Mouse (Mus musculus) G1E (cell line): ENCODE results near the gene Glra4. TPM values are rescaled to one million over a fixed set of nuclear protein-coding genes. Genes with fewer than 3 reads are reported as not detected.
"Not testable (repeated sequence)": the region's sequence is repeated elsewhere in the genome, so short reads cannot be mapped to it uniquely, and the experiment has no call there.

Experiments
- ATAC-seq: 2 replicates; pipeline ENCODE4 v1.8.0; 2016; ENCODE audit warnings: mild to moderate bottlenecking; ENCODE audit not compliant: insufficient number of reproducible peaks, poor library complexity, low FRiP score, severe bottlenecking; ENCODE audit errors: extremely low read depth
- DNase-seq: peaks from one replicate; pipeline ENCODE4 v3.0.0; 2012; ENCODE audit warnings: low spot score
- H3K27me3 ChIP-seq: 2 replicates; pipeline ENCODE4 v1.6.1; 2012; ENCODE audit warnings: mild to moderate bottlenecking, low read length, inconsistent platforms; ENCODE audit not compliant: insufficient read depth
- H3K36me3 ChIP-seq: replicated peaks from 2 replicates; pipeline ENCODE3; 2012; ENCODE audit warnings: mild to moderate bottlenecking, inconsistent platforms
- H3K4me1 ChIP-seq: 2 replicates; pipeline ENCODE4 v1.6.1; 2012; ENCODE audit warnings: low read depth, low read length, inconsistent platforms, mixed read lengths; ENCODE audit not compliant: insufficient read depth
- H3K4me3 ChIP-seq: 2 replicates; pipeline ENCODE4 v1.5.1; 2012; ENCODE audit warnings: low read depth, mild to moderate bottlenecking, inconsistent platforms, low read length, moderate library complexity, mixed read lengths
- H3K9me3 ChIP-seq: replicated peaks from 2 replicates; pipeline ENCODE4 v1.6.1; 2012; ENCODE audit warnings: inconsistent platforms
- CTCF ChIP-seq: IDR thresholded peaks from 2 replicates; pipeline ENCODE4 v1.5.1; 2012; ENCODE audit warnings: low read depth, low read length, inconsistent platforms, mixed read lengths
- GATA1 ChIP-seq: IDR thresholded peaks from 2 replicates; pipeline ENCODE4 v1.6.1; 2012; ENCODE audit warnings: borderline replicate concordance, low read length, inconsistent platforms, mixed read lengths
- GATA2 ChIP-seq: IDR thresholded peaks from 2 replicates; pipeline ENCODE4 v1.6.1; 2012; ENCODE audit warnings: low read depth, low read length, inconsistent platforms, borderline replicate concordance
- POLR2AphosphoS5 ChIP-seq: IDR thresholded peaks from 2 replicates; pipeline ENCODE4 v1.6.1; 2012; ENCODE audit warnings: low read depth, low read length, inconsistent platforms; ENCODE audit not compliant: insufficient replicate concordance
- TAL1 ChIP-seq: conservative IDR thresholded peaks from 2 replicates; pipeline ENCODE4 v1.6.1; 2012; ENCODE audit warnings: low read depth, low read length, inconsistent platforms, mixed read lengths
- polyA plus RNA-seq: library from polyadenylated mRNA; stranded (reverse); fragments of >175 nt; gene quantifications from 2 replicates; pipeline ENCODE4 v1.2.3, GENCODE M21; 2012
- total RNA-seq, 2 experiments: library from RNA; stranded (forward) in 1 of 2; stranded (reverse) in 1 of 2; fragments of 200-1000 nt in 1 of 2; fragments of >200 nt in 1 of 2; fragmentation: Nextera tagmentation in 1 of 2; gene quantifications; 2 replicates each; pipeline ENCODE4 v1.2.3; 2014 to 2017

The Glra4 gene
- total and polyA plus RNA-seq, 3 experiments, result not detected

DNA sequence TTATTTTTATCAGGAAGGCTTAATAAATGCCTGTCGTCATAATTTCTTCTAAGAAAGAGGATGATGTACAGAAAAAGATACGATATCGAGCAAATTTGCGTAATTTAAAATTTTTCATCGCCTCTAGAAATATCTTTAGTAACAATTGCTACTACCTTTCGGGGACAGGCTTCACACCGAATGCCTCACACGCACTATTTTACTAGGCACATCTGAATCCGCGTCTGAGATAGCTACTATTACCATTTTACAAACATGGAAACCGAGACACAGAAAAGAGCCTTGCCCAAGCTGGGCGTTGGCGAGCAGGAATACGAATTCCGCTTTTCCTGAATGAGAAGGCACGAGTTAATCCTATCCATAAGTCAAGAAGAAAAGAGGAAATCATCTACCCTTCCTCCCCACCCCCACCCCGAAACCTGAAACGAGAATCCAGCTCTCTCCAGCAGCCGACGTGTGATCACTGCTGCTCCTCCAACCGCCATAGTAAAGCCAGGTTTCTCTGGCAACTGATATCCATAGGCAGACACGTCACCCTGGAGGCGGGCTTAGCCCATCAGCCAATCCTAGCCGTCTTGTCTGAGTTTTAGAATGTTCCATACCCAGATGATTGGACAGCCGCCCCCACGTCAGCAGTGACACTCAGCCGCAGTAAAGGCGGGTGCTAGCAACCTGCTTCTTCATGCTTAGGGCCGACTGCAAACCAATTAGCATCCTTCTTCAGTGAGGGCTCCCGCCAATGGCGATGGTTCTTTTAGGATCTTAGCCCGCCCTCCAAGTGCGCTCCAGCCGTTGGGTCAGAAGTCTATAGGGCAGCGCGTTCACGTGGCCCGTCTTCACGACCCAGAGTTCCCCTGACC lies 38.9 kb downstream of the Glra4 start:
- Histone ChIP-seq H3K36me3 (peaks cover 10% of the 10 kb centered on the region), H3K27me3 (no peaks in the 10 kb centered on the region), H3K9me3 (no peaks in the 10 kb centered on the region), H3K4me3 (peak overlapping the region; percentile 74), H3K4me1 (peaks cover 7% of the 10 kb centered on the region; the same call in 1 of the 2 replicates)
- ATAC-seq, result peak; percentile 88
- no peak for TF ChIP-seq CTCF
- TF ChIP-seq POLR2AphosphoS5, result no peak
- no peak for TF ChIP-seq GATA1
- no peak for TF ChIP-seq TAL1
- TF ChIP-seq GATA2, result no peak
- DNase-seq, result peak; percentile 68

- TF ChIP-seq GATA1 (no peak), GATA2 (no peak), TAL1 (no peak), POLR2AphosphoS5 (no peak), CTCF (no peak)
- H3K9me3 ChIP-seq, result no peaks in the 10 kb centered on the region
- DNase-seq, result no peak
Observed at GRCm38 (mm10) chrX:136740087-136740790, 39.7 kb downstream of the Glra4 start.

DNA sequence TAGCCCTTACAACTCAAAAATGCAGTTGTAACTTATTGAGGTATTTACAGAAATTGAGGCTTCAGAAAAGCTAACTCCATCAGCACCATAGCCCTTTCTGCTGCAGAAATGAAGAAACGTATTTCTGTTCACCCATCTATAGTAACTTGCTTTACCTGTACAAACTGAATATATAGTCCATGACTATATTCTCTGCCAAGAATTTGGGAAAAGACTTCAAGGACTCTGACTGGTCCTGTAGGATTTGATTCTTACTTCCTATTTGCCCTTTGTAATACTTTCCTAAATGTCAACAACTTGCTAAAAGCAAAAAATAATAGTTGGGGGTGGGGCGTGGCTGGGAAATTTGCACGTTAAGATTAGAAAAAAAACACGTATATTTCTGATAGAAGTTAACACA lies 47.9 kb downstream of the Glra4 start:
- TF ChIP-seq GATA2 (no peak), GATA1 (no peak), CTCF (no peak), POLR2AphosphoS5 (no peak), TAL1 (no peak)
- Histone ChIP-seq H3K4me3 (no peak overlapping the region), H3K9me3 (no peaks in the 10 kb centered on the region), H3K27me3 (no peaks in the 10 kb centered on the region), H3K4me1 (no peaks in the 10 kb centered on the region), H3K36me3 (peaks cover 14% of the 10 kb centered on the region)
- ATAC-seq, result no peak
- no peak for DNase-seq

More at GRCm38 (mm10) chrX:136740087-136740790, 39.7 kb downstream of the Glra4 start:
- Histone ChIP-seq H3K36me3 (peaks cover 14% of the 10 kb centered on the region), H3K27me3 (no peaks in the 10 kb centered on the region), H3K4me3 (peak overlapping the region; percentile 74), H3K4me1 (peaks cover 7% of the 10 kb centered on the region; the same call in 1 of the 2 replicates)
- no peak for ATAC-seq

DNA sequence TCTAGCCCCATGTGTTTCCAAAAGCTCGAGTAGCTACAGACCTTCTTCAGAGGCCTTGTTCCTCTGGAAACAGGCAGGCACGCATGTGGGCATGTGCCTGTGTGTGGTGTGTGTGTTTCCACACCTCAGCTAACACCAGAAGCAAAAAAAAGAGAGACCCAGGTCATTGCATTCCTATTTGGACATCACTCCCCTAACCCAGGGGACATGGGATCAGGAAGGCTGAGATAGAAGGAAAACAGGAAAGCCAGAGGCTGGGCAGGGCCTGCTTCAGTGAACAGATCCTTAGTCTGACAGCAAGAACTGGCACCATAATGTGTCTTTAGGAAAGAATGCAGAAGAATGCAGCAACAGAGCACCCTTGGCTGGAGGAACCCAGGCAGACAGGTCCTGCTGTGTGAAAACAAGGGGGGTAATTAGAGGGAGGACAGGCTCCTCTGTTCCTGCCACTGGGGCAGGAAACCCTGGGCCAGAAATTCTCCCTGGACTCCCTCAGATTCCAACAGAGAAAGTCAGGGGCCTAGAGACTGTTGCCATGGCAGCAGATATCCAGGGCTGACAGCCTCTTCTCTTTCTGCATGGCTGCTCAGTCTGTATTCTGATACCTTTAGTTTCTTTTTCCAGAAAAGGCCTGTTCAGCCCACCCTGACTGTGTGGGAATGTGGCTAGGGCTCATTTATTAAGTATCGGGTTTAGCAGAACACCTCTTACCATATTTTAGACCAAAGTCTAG lies 65.0 kb downstream of the Glra4 start:
- ATAC-seq, H3K9me3 ChIP-seq, H3K27me3 ChIP-seq, H3K4me1 ChIP-seq, H3K4me3 ChIP-seq, H3K36me3 ChIP-seq, DNase-seq: not testable (repeated sequence)

DNA sequence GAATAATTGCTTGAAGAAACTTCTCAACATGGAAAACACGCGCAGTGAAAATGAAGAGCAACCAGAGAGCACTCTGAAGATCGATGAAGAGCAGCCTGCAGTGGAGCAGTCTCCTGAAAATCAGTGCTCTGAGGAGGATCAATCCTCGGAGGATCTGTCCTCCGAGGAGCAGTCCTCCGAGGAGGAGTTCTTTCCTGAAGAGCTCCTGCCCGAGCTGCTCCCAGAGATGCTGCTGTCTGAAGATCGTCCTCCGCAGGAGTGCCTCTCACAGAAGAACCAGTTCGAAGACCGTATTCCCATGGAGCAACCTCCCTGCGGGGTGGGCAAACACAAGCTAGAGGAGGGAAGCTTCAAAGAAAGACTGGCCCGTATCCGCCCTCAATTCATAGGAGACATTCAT lies 71.2 kb downstream of the Glra4 start:
- Histone ChIP-seq H3K27me3 (peaks cover 3% of the 10 kb centered on the region; the same call in 1 of the 2 replicates), H3K9me3 (no peaks in the 10 kb centered on the region), H3K4me3 (no peak overlapping the region), H3K4me1 (no peaks in the 10 kb centered on the region; the same call in 1 of the 2 replicates), H3K36me3 (no peaks in the 10 kb centered on the region)
- ATAC-seq, result no peak
- no peak for DNase-seq
- TF ChIP-seq GATA1 (no peak), TAL1 (no peak), CTCF (no peak), GATA2 (no peak)

DNA sequence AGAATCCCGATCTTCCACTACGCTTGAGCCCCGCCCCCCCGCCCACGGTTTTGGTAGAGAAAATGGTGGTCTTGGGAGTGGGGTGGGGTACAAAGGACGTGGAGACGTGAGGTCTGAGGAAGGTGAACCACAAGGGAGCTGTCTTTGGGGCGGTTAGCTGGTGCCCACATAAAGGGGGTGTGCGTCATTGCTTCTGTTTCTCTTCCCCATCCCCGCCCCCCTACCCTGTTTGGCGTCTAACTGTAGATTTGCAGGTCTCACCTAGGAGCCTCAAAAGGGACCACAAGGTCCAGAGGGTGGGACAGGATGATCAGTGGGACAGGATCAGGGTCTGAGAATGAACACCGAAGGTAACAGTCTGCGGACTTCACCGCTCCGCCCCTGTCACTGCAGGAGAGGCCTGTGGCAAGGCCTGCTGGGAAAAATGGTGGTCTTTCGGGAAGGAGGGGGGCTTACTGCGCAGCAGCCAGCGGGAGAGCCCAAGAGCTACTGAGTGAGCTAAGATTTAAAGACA lies 71.7 kb downstream of the Glra4 start:
- peaks cover 3% of the 10 kb centered on the region; the same call in 1 of the 2 replicates for H3K27me3 ChIP-seq
- no peak for TF ChIP-seq GATA2
- TF ChIP-seq POLR2AphosphoS5, result no peak
- TF ChIP-seq TAL1, result no peak
- no peak for TF ChIP-seq GATA1
- no peak for TF ChIP-seq CTCF
- no peak overlapping the region for H3K4me3 ChIP-seq
- no peaks in the 10 kb centered on the region for H3K36me3 ChIP-seq
- no peak for ATAC-seq
- no peaks in the 10 kb centered on the region; the same call in 1 of the 2 replicates for H3K4me1 ChIP-seq
- H3K9me3 ChIP-seq, result no peaks in the 10 kb centered on the region
- no peak for DNase-seq

Other genes starting within 250 kb of the Glra4 start
- not detected in 2 replicates for gene Kir3dl2, start 236.1 kb downstream of the Glra4 start, total RNA-seq (2014; fragmentation: Nextera tagmentation)
- 0.16 TPM in 1 of 2 replicates, not detected in the other for gene Kir3dl2, start 236.1 kb downstream of the Glra4 start, total RNA-seq (2017)
- not detected in 2 replicates for gene Kir3dl2, start 236.1 kb downstream of the Glra4 start, polyA plus RNA-seq
- not detected in 2 replicates for gene Tceal3, start 189.3 kb downstream of the Glra4 start, total RNA-seq (2014; fragmentation: Nextera tagmentation)
- 0.11 TPM in 1 of 2 replicates, not detected in the other for gene Tceal3, start 189.3 kb downstream of the Glra4 start, total RNA-seq (2017)
- gene Tceal3, start 189.3 kb downstream of the Glra4 start, polyA plus RNA-seq, result not detected in 2 replicates
- gene Tceal1, start 72.2 kb downstream of the Glra4 start, total RNA-seq (2014; fragmentation: Nextera tagmentation), result not detected in 2 replicates
- 0.11 TPM in 1 of 2 replicates, not detected in the other for gene Tceal1, start 72.2 kb downstream of the Glra4 start, total RNA-seq (2017)
- not detected in 2 replicates for gene Tceal1, start 72.2 kb downstream of the Glra4 start, polyA plus RNA-seq
- 160 and 161 TPM in 2 replicates for gene Morf4l2, start 36.5 kb downstream of the Glra4 start, total RNA-seq (2014; fragmentation: Nextera tagmentation)
- 375 and 434 TPM in 2 replicates for gene Morf4l2, start 36.5 kb downstream of the Glra4 start, total RNA-seq (2017)
- 351 and 355 TPM in 2 replicates for gene Morf4l2, start 36.5 kb downstream of the Glra4 start, polyA plus RNA-seq
- 0.45 and 0.97 TPM in 2 replicates for gene Plp1, start 42.5 kb upstream of the Glra4 start, total RNA-seq (2014; fragmentation: Nextera tagmentation)
- 0.41 and 0.60 TPM in 2 replicates for gene Plp1, start 42.5 kb upstream of the Glra4 start, total RNA-seq (2017)
- gene Plp1, start 42.5 kb upstream of the Glra4 start, polyA plus RNA-seq, result 0.05 and 0.09 TPM in 2 replicates
- gene Rab9b, start 88.6 kb upstream of the Glra4 start, total RNA-seq (2014; fragmentation: Nextera tagmentation), result not detected in 2 replicates
- under 0.01 TPM in 1 of 2 replicates, not detected in the other for gene Rab9b, start 88.6 kb upstream of the Glra4 start, total RNA-seq (2017)
- not detected in 2 replicates for gene Rab9b, start 88.6 kb upstream of the Glra4 start, polyA plus RNA-seq
- not detected in 2 replicates for gene H2bfm, start 147.2 kb upstream of the Glra4 start, total RNA-seq (2014; fragmentation: Nextera tagmentation)
- not detected in 2 replicates for gene H2bfm, start 147.2 kb upstream of the Glra4 start, total RNA-seq (2017)
- gene H2bfm, start 147.2 kb upstream of the Glra4 start, polyA plus RNA-seq, result not detected in 2 replicates
- gene Tmsb15b2, start 195.4 kb upstream of the Glra4 start, total RNA-seq (2014; fragmentation: Nextera tagmentation), result not detected in 2 replicates
- not detected in 2 replicates for gene Tmsb15b2, start 195.4 kb upstream of the Glra4 start, total RNA-seq (2017)
- not detected in 2 replicates for gene Tmsb15b2, start 195.4 kb upstream of the Glra4 start, polyA plus RNA-seq
- gene Tmsb15l, start 196.7 kb upstream of the Glra4 start, total RNA-seq (2014; fragmentation: Nextera tagmentation), result not detected in 2 replicates
- 0.66 TPM in 1 of 2 replicates, not detected in the other for gene Tmsb15l, start 196.7 kb upstream of the Glra4 start, total RNA-seq (2017)
- not detected in 2 replicates for gene Tmsb15l, start 196.7 kb upstream of the Glra4 start, polyA plus RNA-seq
- gene Tmsb15b1, start 196.7 kb upstream of the Glra4 start, total RNA-seq (2014; fragmentation: Nextera tagmentation), result not detected in 2 replicates
- 1.7 and 3.1 TPM in 2 replicates for gene Tmsb15b1, start 196.7 kb upstream of the Glra4 start, total RNA-seq (2017)
- not detected in 2 replicates for gene Tmsb15b1, start 196.7 kb upstream of the Glra4 start, polyA plus RNA-seq
- gene Zcchc18, start 213.0 kb upstream of the Glra4 start, total RNA-seq (2014; fragmentation: Nextera tagmentation), result not detected in 2 replicates
- gene Zcchc18, start 213.0 kb upstream of the Glra4 start, total RNA-seq (2017), result 0.06 and 0.11 TPM in 2 replicates
- gene Zcchc18, start 213.0 kb upstream of the Glra4 start, polyA plus RNA-seq, result not detected in 2 replicates